Comparison of ENCODE assay signal across 19 mouse cellular contexts in genomic region chr1:169438006-169438405, GRCm38 (mm10).
"Had no signal": no experiment of that assay in that cellular context is flagged by ENCODE, and none has a peak within 500 bp of the region (broad histone marks: within the 10 kb centered on the region; RNA-seq: fewer than 3 reads in every experiment).

No protein-coding gene starts in this region.

- H3K27me3 ChIP-seq: midbrain, embryonic 12.5 days; neural tube, embryonic 13.5 days; neural tube, embryonic 15.5 days had no signal

- DNase-seq: lung, adult 18-20 months; lung, embryonic 14.5 days; lung, postnatal 10 days; lung, postnatal 4 days; midbrain, embryonic 14.5 days; retina, postnatal 1 day; right cerebral cortex, adult 18-20 months; right cerebral cortex, postnatal 25 days; right cerebral cortex, postnatal 4 days; spleen, adult 18-20 months; thymus, adult 2 months; thymus, postnatal 25 days; thymus, postnatal 4 days had no signal

- H3K4me1 ChIP-seq: neural tube, embryonic 15.5 days had no signal

- H3K36me3 ChIP-seq: midbrain, embryonic 10.5 days; midbrain, embryonic 12.5 days; neural tube, embryonic 13.5 days; neural tube, embryonic 15.5 days had no signal

- H3K4me2 ChIP-seq: lung, embryonic 14.5 days; midbrain, embryonic 12.5 days; neural tube, embryonic 13.5 days; neural tube, embryonic 15.5 days had no signal

- H3K9me3 ChIP-seq: midbrain, embryonic 10.5 days; midbrain, embryonic 12.5 days; neural tube, embryonic 13.5 days; neural tube, embryonic 15.5 days had no signal

- H3K27ac ChIP-seq: midbrain, embryonic 10.5 days; midbrain, embryonic 12.5 days; neural tube, embryonic 13.5 days; neural tube, embryonic 15.5 days had no signal

- ATAC-seq: midbrain, embryonic 16.5 days had no signal

- H3K9ac ChIP-seq: lung, embryonic 14.5 days; midbrain, embryonic 12.5 days; neural tube, embryonic 13.5 days; neural tube, embryonic 15.5 days had no signal

- H3K4me3 ChIP-seq: midbrain, embryonic 10.5 days; midbrain, embryonic 12.5 days; myocyte; neural tube, embryonic 13.5 days; neural tube, embryonic 15.5 days had no signal
